Mouse (Mus musculus): ENCODE results near the gene Pitpnm1.
A peak's percentile ranks its signal among the peaks of the same experiment; 100 is the strongest.
"Not testable (repeated sequence)": the region's sequence is repeated elsewhere in the genome, so short reads cannot be mapped to it uniquely, and the experiment has no call there.

Gene Pitpnm1

DNA sequence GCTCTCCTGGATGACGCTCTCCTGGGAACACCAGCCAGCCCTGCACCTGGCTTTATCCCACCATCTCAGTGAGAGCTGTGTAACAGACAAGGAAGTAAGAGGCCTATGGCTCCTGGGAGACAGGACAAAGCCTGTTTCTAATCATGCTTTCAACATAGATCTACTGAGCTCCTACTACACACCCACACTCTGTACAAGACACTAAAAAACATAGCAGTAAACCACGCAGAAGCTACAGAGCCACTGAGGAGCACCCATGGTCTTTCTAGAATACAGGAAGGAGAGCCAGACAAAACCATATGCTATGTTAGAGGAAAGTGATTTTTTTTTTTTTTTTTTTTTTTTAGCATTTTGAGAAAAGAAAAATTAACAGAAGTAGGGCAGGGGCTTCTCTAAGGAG is 18.6 kb downstream of the Pitpnm1 start:
- DNase-seq (ENCODE audit: low read depth, low spot score) = no peak

GRCm38 (mm10) chr19:4119716-4120487 is 20.1 kb downstream of the Pitpnm1 start:
- no peak for DNase-seq (ENCODE audit: low read depth, low spot score)

DNA sequence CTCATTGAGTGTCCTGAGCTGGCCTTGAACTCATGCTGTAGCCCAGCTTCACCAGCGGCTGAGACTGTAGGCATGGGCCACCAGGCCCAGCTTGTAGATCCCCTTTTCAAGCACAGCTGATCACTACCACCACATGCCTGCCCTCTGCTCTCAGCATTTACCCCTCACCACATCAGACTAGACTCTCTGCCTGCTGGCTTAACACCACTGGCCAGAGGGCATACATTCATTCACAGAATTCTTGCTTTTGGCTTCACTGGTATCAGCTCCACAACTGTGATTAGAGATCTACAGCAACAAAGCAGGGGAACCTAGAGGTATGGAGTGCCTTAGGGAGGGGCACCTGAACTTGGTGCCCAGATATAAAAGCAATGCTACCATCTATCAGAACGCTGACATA is 20.7 kb downstream of the Pitpnm1 start:
- no peak for DNase-seq (ENCODE audit: low read depth, low spot score)

- DNase-seq (ENCODE audit: low read depth, low spot score) = peak; percentile 98
These were observed 21.5 kb downstream of the Pitpnm1 start for GRCm38 (mm10) chr19:4121097-4121805.

DNA sequence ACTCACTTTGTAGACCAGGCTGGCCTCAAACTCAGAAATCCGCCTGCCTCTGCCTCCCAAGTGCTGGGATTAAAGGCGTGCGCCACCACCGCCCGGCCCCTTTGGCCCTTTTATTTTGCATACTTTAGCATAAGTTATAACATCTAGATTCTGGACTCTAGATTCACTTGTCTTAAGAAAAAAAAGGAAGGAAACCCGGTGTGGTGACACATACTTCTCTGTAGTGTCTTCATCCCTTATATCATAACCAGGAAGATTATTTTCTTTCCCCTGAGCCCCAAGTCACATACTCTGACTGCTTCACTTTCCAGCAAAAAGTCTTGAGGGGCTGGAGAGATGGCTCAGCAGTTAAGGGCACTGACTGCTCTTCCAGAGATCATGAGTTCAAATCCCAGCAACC is 22.1 kb downstream of the Pitpnm1 start:
- DNase-seq (ENCODE audit: low read depth, low spot score) = not testable (repeated sequence)

GRCm38 (mm10) chr19:4122411-4123370 is 22.9 kb downstream of the Pitpnm1 start:
- no peak for DNase-seq (ENCODE audit: low read depth, low spot score)

DNA sequence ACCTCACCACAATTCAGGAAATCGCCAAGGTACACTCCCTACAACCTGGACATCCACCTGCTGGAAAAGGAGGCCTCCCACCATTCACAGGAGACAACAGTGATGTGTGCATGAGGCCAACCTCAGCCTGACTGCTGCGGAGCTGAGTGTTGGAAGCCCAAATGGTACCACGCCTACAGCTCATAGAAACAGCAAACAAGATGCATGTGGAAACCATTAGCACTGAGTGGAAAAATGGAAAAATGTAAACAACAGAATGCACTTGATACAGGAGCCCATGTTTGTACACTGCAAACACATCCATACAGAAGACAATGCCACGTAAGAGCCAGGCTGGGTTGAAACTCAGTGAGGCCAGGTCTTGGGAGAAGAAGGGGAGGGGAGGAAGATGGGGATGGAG is 24.6 kb downstream of the Pitpnm1 start:
- DNase-seq (ENCODE audit: low read depth, low spot score) = no peak

GRCm38 (mm10) chr19:4125268-4125667 is 25.5 kb downstream of the Pitpnm1 start:
- DNase-seq (ENCODE audit: low read depth, low spot score) = not testable (repeated sequence)

DNA sequence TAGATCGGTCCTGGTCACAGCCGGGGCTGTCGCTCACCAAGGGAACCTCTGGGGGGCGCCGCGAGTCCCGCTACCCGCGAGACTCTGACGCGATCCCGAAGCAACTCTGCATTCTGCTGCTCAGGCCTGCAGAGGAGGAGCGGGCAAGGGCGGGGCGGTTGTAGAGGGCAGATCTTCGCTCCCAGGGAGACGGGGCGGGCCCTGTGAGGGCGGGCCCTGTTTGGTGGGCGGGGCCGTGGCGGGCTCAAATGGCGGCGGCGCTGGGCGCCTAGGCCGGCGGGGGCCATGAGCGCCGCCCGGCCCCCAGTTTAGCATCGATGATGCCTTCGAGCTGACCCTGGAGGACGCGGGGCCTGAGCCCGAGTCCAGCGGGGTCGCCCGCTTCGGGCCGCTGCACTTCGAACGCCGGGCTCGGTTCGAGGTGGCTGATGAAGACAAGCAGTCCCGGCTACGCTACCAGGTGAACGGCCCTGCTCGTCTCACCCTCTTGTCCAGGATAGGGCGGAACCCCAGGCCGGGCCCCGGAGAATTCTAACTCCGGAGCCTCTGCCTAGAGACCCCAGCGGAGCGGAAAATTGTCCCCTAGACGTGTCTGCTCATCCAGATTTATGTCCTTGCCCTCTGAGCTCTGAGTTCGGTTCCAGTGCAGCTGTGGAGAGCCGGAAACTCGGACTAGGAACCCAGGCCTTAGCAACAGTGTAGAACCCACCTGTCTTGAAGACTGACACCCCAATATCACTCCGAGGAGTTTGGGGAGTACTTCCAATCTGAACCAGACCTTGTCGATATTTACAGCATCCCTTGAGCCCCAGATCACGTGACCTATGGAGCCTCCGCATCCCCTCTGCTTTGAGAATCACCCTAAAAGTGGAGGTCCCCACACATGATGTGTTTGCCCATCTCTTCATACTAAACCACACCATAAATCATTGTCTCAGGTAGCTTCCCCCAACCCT is 26.2 kb downstream of the Pitpnm1 start, which contains the start of gene Aip:
Aip (minus strand) TSS at position 118 of the 956 bp plus-strand sequence.
- DNase-seq (ENCODE audit: low read depth, low spot score) = peak; percentile 92

DNA sequence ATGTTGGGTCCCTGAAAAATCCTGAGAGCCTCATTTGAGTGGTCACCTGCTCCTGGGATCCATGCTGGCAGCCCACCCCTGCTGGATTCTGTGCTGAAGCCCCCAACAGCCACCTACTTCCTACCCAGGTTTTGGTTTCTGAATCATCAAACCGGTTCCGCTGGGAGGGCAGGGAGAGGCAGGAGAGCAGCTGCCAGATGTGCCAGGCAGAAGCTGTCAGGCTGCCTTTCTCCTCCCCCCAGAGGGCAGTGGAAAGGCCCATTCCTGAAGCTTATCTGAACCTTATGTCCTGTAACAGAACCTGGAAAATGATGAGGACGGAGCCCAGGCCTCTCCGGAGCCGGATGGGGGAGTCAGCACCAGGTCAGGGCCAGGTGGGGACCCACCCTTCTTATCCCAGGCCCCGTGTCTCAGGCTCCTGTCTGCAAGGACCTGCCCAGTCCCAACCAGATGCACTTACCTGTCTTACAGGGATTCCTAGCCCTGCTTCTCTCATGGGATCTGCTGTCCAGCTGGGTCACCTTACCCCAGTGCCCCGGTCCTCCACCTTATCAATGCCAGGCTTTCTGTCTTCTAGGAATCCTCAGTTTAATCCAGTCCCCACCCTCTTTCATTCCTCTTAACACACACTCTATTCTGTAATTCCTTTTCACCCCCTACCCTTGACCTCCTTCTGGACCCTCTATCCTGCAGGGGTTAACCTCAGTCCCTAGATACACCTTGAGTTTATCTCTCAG is 27.1 kb downstream of the Pitpnm1 start:
- no peak for DNase-seq (ENCODE audit: low read depth, low spot score)

DNA sequence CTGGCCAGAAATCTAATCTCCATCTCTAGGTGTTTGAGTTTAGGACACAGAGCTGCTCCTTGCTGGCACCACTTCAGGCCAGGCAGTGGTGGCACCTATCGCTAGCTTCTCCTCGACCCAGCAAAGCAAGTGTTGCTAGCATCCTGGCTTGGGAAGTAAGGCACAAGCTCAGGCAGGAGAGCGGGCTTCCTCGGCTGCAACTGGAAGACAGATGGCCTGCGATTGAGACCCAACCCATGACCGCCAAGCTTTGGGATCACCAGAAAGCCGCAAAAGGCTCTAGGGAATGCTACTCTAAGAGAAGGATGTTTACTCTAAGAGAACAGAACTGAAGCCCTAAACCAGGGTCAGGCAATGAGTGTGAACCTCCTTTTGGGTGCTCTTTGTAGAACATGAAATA is 29.7 kb downstream of the Pitpnm1 start:
- DNase-seq (ENCODE audit: low read depth, low spot score) = no peak

DNA sequence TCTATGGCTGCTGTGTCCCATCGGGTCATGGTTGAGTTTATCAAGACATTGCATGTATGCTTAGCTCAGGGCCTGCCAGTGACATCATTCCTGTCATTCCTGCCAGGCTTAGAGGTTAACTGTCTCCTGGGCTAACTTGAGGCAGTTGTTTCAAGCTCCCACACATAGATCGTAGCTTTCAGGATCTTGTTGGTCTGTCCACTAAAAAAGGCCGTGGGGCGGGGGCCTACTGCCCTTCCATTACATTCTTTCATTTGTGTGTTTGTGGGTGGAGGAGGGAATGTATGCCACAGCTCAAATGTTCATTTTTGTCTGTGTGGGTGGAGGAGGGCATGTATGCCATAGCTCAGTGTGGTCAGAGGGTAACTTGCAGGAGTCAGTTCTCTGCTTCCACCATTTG is 30.3 kb downstream of the Pitpnm1 start:
- no peak for DNase-seq (ENCODE audit: low read depth, low spot score)

DNA sequence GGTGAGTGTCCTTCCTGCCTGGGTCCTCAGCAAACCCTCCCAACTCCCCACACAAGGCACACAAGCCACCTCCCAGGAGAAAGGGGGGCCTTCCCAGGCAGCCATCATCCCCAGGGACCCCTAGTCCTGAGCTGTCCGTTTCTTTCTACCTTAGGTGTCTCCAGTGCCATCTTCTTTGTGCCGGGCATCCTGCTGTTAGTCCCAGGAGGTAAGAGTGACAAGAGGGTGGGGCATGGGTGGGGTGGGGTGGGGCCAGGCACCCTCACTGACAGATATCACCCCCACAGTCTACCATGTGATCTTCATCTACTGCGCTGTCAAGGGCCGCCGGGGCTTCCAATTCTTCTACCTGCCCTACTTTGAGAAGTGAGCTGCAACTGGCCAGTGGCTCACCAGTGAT is 31.3 kb downstream of the Pitpnm1 start:
- DNase-seq (ENCODE audit: low read depth, low spot score) = no peak

DNA sequence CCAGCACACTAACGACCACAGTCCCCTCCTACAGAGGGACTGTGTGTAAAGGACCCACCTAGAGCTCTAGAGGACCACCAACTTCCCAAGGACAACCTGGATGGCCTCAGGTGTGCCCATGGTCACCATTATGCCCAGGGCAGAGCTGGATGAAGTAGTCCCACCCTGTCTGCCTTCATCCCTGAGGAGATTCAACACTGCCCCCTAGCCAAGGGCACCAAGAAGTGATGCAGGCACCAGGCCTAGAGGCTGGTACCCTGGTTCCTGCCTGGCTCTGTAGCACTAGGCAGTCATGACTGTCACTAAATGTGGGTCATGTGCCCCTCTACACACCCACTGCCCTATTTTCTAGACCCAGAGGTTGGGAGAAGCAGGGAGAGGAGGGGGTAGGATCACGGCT is 32.0 kb downstream of the Pitpnm1 start:
- no peak for DNase-seq (ENCODE audit: low read depth, low spot score)

DNA sequence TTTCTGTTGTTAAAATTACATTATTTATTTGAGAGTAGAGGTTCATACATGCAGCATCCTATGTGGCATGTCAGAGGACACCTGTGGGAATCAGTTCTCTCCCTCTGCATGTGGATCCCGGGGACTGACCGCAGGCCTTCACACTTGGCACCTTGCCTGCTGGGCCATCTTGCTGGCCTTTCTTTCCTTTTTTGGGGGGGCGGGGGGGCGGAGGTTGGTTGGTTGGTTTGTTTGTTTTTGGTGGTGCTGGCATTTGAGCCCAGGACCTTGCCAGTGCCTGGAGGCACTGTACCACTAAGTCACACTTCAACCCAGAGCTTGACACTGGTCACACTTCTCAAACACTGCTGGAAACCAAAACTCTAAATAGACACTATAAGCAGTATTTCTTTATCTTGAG is 34.6 kb downstream of the Pitpnm1 start:
- no peak for DNase-seq (ENCODE audit: low read depth, low spot score)

GRCm38 (mm10) chr19:4135229-4135962 is 35.6 kb downstream of the Pitpnm1 start:
- not testable (repeated sequence) for DNase-seq (ENCODE audit: low read depth, low spot score)

GRCm38 (mm10) chr19:4135963-4136345 is 36.2 kb downstream of the Pitpnm1 start:
- DNase-seq (ENCODE audit: low read depth, low spot score) = not testable (repeated sequence)

DNA sequence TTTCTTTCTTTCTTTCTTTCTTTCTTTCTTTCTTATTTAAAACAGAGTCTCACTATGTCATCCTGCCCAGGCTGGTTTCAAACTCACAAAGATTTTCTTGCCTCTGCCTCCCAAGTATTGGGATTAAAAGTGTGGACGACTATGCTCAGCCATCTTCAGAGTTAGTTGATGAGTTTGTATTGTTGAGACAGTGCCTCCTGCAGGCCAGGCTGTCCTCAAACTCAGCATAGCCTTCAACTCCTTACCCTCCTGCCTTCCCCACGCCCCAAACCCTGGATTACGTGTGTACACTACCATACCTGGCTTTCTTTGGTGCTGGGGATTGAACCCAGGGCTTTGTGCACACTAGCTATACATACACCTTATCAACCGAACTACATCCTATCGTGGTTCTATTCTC is 36.7 kb downstream of the Pitpnm1 start:
- no peak for DNase-seq (ENCODE audit: low read depth, low spot score)

- no peak for DNase-seq (ENCODE audit: low read depth, low spot score)
These were observed 38.1 kb downstream of the Pitpnm1 start for GRCm38 (mm10) chr19:4137913-4138312.
